In the genomic region with DNA sequence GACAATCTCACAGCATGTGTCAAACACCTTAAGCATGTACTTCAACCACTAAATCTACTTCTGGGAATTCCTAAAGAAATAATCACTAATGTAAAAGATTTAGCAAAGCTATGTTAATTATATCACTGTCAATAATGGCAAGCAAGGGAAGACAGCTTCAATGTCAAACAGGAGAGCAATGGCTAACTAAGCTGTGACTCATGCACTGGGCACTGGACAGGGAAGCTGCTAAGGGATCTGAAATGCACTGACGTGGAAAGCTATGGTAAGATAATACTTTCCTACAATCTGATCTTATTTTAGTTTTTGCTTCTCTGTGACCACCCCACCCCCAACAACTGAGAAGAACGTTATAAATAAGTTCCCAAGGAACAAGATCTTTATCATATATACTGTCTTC, we compare ENCODE assay signal across 23 mouse cellular contexts. TPM values are rescaled to one million over a fixed set of nuclear protein-coding genes. Genes with fewer than 3 reads are reported as not detected.
DNase-seq lines count a peak whose midpoint lies in the region; ATAC-seq and TF ChIP-seq lines count a peak whose summit lies in the region.
"Had no signal": no experiment of that assay in that cellular context is flagged by ENCODE, and none has a peak within 500 bp of the region (broad histone marks: within the 10 kb centered on the region; RNA-seq: fewer than 3 reads in every experiment).

No protein-coding gene starts in this region.

- 44% methylated on average over 2 of the region's 2 CpGs for WGBS in heart, postnatal 0 days
- WGBS in hindbrain, embryonic 10.5 days = 93% methylated on average over 2 of the region's 2 CpGs

- no peak for TF ChIP-seq CTCF in heart, postnatal 0 days (IDR thresholded peaks at IDR 0.05; ENCODE audit: low read depth)
- TF ChIP-seq CTCF in MEL (IDR thresholded peaks at IDR 0.05 in 2 of 3, conservative IDR thresholded peaks at IDR 0.05 in 1 of 3; ENCODE audit: control insufficient read depth in 1 of 3, insufficient read depth in 1 of 3, low read depth in 2 of 3, low read length in 3 of 3, poor library complexity in 1 of 3, severe bottlenecking in 1 of 3) = no peak

- peak overlapping the region; percentile 20; the same call in 1 of the 2 replicates for H3K27ac ChIP-seq in heart, postnatal 0 days (ENCODE audit: low read depth)
- H3K27ac ChIP-seq in MEL (ENCODE audit: control insufficient read depth, low read depth, low read length) = no peak overlapping the region
- H3K27ac ChIP-seq in hindbrain, embryonic 10.5 days = no peak overlapping the region
- H3K27ac ChIP-seq: embryonic facial prominence, embryonic 15.5 days; hindbrain, embryonic 12.5 days; limb, embryonic 10.5 days; liver, embryonic 15.5 days; lung, embryonic 15.5 days; neural tube, embryonic 12.5 days had no signal

- no peaks in the 10 kb centered on the region for H3K27me3 ChIP-seq in heart, postnatal 0 days (ENCODE audit: control insufficient read depth, insufficient read depth, low read length)
- no peaks in the 10 kb centered on the region for H3K27me3 ChIP-seq in MEL (ENCODE audit: control insufficient read depth in 1 of 2, insufficient read depth in 2 of 2, low read length in 2 of 2)
- no peaks in the 10 kb centered on the region for H3K27me3 ChIP-seq in hindbrain, embryonic 10.5 days (ENCODE audit: insufficient read depth, poor library complexity, severe bottlenecking)
- H3K27me3 ChIP-seq: embryonic facial prominence, embryonic 15.5 days; hindbrain, embryonic 12.5 days; liver, embryonic 15.5 days; lung, embryonic 15.5 days; neural tube, embryonic 12.5 days had no signal

- TF ChIP-seq RAD21 in MEL (IDR thresholded peaks at IDR 0.05; ENCODE audit: low read depth, low read length) = no peak

- H3K36me3 ChIP-seq in heart, postnatal 0 days (replicated peaks; ENCODE audit: control insufficient read depth, insufficient read depth, low read length) = peaks cover 19% of the 10 kb centered on the region
- peaks cover 0 to 28% of the 10 kb centered on the region in 2 experiments; a peak in 2 of 4 replicates for H3K36me3 ChIP-seq in MEL (ENCODE audit: control insufficient read depth in 1 of 2, insufficient read depth in 2 of 2, low read length in 2 of 2)
- peaks cover 51% of the 10 kb centered on the region for H3K36me3 ChIP-seq in hindbrain, embryonic 10.5 days
- H3K36me3 ChIP-seq: lung, embryonic 15.5 days had no signal

- no peak overlapping the region for H3K4me3 ChIP-seq in heart, postnatal 0 days (ENCODE audit: low read depth, low read length)
- H3K4me3 ChIP-seq in MEL (ENCODE audit: control insufficient read depth in 1 of 2, insufficient read depth in 1 of 2, low read depth in 2 of 2, low read length in 2 of 2) = no peak overlapping the region
- no peak overlapping the region for H3K4me3 ChIP-seq in hindbrain, embryonic 10.5 days
- H3K4me3 ChIP-seq: embryonic facial prominence, embryonic 15.5 days; hindbrain, embryonic 12.5 days; limb, embryonic 10.5 days; liver, embryonic 15.5 days; lung, embryonic 15.5 days; neural tube, embryonic 12.5 days had no signal

- no peak overlapping the region for H3K9ac ChIP-seq in heart, postnatal 0 days (replicated peaks; ENCODE audit: low read depth, low read length)
- no peak overlapping the region for H3K9ac ChIP-seq in MEL (ENCODE audit: control insufficient read depth, low read depth, low read length, poor library complexity, severe bottlenecking)
- H3K9ac ChIP-seq: embryonic facial prominence, embryonic 15.5 days; forebrain, postnatal 0 days; hindbrain, embryonic 12.5 days; liver, embryonic 15.5 days; lung, embryonic 15.5 days; neural tube, embryonic 12.5 days had no signal

- peak; percentile 62; the same call in 1 of the 2 replicates for ATAC-seq in frontal cortex, adult (ENCODE audit: low TSS enrichment)
- ATAC-seq in heart, postnatal 0 days (ENCODE audit: insufficient read depth, low read depth) = no peak
- no peak for ATAC-seq in activated CD4-positive, CD25-positive, alpha-beta regulatory T cell, adult 4 months
- ATAC-seq: forebrain, postnatal 0 days had no signal

- H3K79me2 ChIP-seq in MEL (ENCODE audit: control insufficient read depth, insufficient read depth, low read length, poor library complexity) = peaks cover 2% of the 10 kb centered on the region; the same call in 1 of the 2 replicates

- TF ChIP-seq EP300 in heart, postnatal 0 days (IDR thresholded peaks at IDR 0.05; ENCODE audit: low read depth) = no peak
- peak; percentile 29 to 44; a peak in 3 of 4 replicates for TF ChIP-seq EP300 in MEL (IDR thresholded peaks at IDR 0.05; ENCODE audit: low read depth in 1 of 2, low read length in 2 of 2)

- no peaks in the 10 kb centered on the region for H3K9me3 ChIP-seq in heart, postnatal 0 days (replicated peaks; ENCODE audit: control insufficient read depth, low read length)
- no peaks in the 10 kb centered on the region for H3K9me3 ChIP-seq in MEL (replicated peaks; ENCODE audit: insufficient read depth, low read length)
- no peaks in the 10 kb centered on the region for H3K9me3 ChIP-seq in hindbrain, embryonic 10.5 days
- H3K9me3 ChIP-seq: embryonic facial prominence, embryonic 15.5 days; hindbrain, embryonic 12.5 days; limb, embryonic 10.5 days; liver, embryonic 15.5 days; lung, embryonic 15.5 days; neural tube, embryonic 12.5 days had no signal

- no peak overlapping the region for H3K4me2 ChIP-seq in heart, postnatal 0 days (ENCODE audit: low read depth, low read length)
- H3K4me2 ChIP-seq: embryonic facial prominence, embryonic 15.5 days; hindbrain, embryonic 12.5 days; liver, embryonic 15.5 days; lung, embryonic 15.5 days; neural tube, embryonic 12.5 days had no signal

- peaks cover 17% of the 10 kb centered on the region; the same call in 1 of the 2 replicates for H3K4me1 ChIP-seq in heart, postnatal 0 days (ENCODE audit: control insufficient read depth, insufficient read depth)
- H3K4me1 ChIP-seq in MEL (ENCODE audit: control insufficient read depth in 1 of 2, insufficient read depth in 2 of 2, low read length in 2 of 2) = peaks cover 18 to 30% of the 10 kb centered on the region in 2 experiments
- H3K4me1 ChIP-seq in hindbrain, embryonic 10.5 days (replicated peaks) = no peaks in the 10 kb centered on the region
- H3K4me1 ChIP-seq: embryonic facial prominence, embryonic 15.5 days; hindbrain, embryonic 12.5 days; limb, embryonic 10.5 days; lung, embryonic 15.5 days; neural tube, embryonic 12.5 days had no signal

- TF ChIP-seq POLR2A in MEL (IDR thresholded peaks at IDR 0.05; ENCODE audit: control insufficient read depth in 1 of 2, insufficient read depth in 1 of 2, low read depth in 1 of 2, low read length in 2 of 2, poor library complexity in 1 of 2) = no peak

- DNase-seq in frontal cortex, adult 2 months (ENCODE audit: extremely low spot score in 1 of 2, low spot score in 1 of 2) = no peak
- no peak for DNase-seq in heart, postnatal 0 days (ENCODE audit: low spot score)
- no peak for DNase-seq in heart, adult 9 months (ENCODE audit: low spot score in 2 of 2)
- DNase-seq in MEL (ENCODE audit: low read depth, low spot score) = no peak
- DNase-seq in brain, adult 2 months (ENCODE audit: low read depth, low spot score) = peak; percentile 40
- DNase-seq in hindbrain, embryonic 10.5 days (ENCODE audit: low spot score) = no peak
- DNase-seq: cerebellum, adult 9-11 months; forebrain, postnatal 0 days; heart, postnatal 10 days; kidney, adult 2 months; kidney, postnatal 14 days; liver; lung, postnatal 4 days; midbrain, embryonic 14.5 days; right cerebral cortex, postnatal 14 days had no signal

TF ChIP-seq in MEL, 35 proteins besides CTCF, POLR2A, EP300 and RAD21:
- peak; percentile 49; the same call in 1 of the 2 replicates for TF ChIP-seq JUND (IDR thresholded peaks at IDR 0.05; ENCODE audit: low read depth, low read length)
- TF ChIP-seq TBP (IDR thresholded peaks at IDR 0.05; ENCODE audit: low read depth, low read length) = 0 out of 2 replicates have a peak, but pooled peaks have one; percentile 19
- no peak for TF ChIP-seq ZMIZ1 (IDR thresholded peaks at IDR 0.05; ENCODE audit: low read depth, low read length)
- TF ChIP-seq ETS1 (IDR thresholded peaks at IDR 0.05; ENCODE audit: low read depth, low read length) = peak; percentile 47; the same call in 1 of the 2 replicates
- TF ChIP-seq NELFE (IDR thresholded peaks at IDR 0.05; ENCODE audit: low read depth, low read length) = no peak
- no peak for TF ChIP-seq NRF1 (IDR thresholded peaks at IDR 0.05; ENCODE audit: insufficient read depth, low read depth, low read length, poor library complexity, severe bottlenecking)
- TF ChIP-seq ZNF384 (IDR thresholded peaks at IDR 0.05; ENCODE audit: low read depth, low read length) = no peak
- peak; percentile 57; the same call in 1 of the 2 replicates for TF ChIP-seq GATA1 (IDR thresholded peaks at IDR 0.05; ENCODE audit: low read depth, low read length)

RNA-seq across cellular contexts. Expression of gene D5Ertd579e, which starts 32.5 kb away (rescaled TPM):
- polyA plus RNA-seq in frontal cortex, adult 2 months (2012; rRNA removed) = 55.2 and 57.8 TPM in 2 replicates
- total RNA-seq in heart, postnatal 0 days (2014; rRNA removed; ENCODE audit: low replicate concordance) = 52.6 and 81.9 TPM in 2 replicates
- 21.8 and 28.5 TPM in 2 replicates for polyA plus RNA-seq in heart, postnatal 0 days (2015; fragmentation: Nextera tagmentation; extraction: Ambion mirVana)
- 15.9 and 18.9 TPM in 2 replicates for total RNA-seq in MEL (2012; rRNA removed)
- polyA plus RNA-seq in MEL (2012; ENCODE audit: insufficient read depth in 1 of 2, insufficient read length in 2 of 2, low read depth in 1 of 2, low replicate concordance in 2 of 2, missing spikeins in 1 of 2) = 10 to 100 TPM in 1 of 2 experiments, not detected in 1; 31.1 TPM
- polyA plus RNA-seq in hindbrain, embryonic 10.5 days (2016; fragmentation: Nextera tagmentation; extraction: Ambion mirVana) = 25.9 and 28.2 TPM in 2 replicates
- 10 to 100 TPM; 23.3 to 24.1 TPM for polyA plus RNA-seq in activated CD4-positive, CD25-positive, alpha-beta regulatory T cell, adult 4 months (2017; shearing (Covaris generic))
